Mouse (Mus musculus) spleen, adult 18-20 months (tissue): ENCODE data around the gene Tnfrsf13b.
"Not testable (repeated sequence)": the region's sequence is repeated elsewhere in the genome, so short reads cannot be mapped to it uniquely, and the experiment has no call there.

Experiments
- DNase-seq, 2 experiments: peaks; one replicate each; pipeline ENCODE4 v3.0.0; 2022; ENCODE audit warnings: mixed read lengths in 2 of 2

Tnfrsf13b gene

DNA sequence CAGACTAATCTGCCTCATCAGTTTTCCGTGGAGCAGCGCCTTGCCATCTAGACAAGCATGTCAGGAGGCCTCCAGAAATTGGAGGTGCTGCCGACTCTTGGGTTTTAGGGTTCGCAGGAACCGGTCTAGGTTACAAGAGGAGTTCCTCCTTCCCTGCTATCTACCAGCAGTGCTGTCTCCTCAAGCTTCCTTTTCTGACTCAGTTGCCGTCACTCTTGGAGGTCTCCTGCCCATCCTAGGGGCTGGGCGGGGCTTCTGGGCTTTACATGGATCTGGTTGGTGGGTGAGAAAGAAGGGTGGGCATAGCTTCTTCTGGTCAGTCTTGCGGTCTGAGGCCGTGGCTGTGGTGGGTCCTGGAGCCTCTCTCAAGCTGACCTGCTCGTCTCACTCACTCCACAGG, 2.8 kb downstream of the Tnfrsf13b start:
- no peak for DNase-seq

DNA sequence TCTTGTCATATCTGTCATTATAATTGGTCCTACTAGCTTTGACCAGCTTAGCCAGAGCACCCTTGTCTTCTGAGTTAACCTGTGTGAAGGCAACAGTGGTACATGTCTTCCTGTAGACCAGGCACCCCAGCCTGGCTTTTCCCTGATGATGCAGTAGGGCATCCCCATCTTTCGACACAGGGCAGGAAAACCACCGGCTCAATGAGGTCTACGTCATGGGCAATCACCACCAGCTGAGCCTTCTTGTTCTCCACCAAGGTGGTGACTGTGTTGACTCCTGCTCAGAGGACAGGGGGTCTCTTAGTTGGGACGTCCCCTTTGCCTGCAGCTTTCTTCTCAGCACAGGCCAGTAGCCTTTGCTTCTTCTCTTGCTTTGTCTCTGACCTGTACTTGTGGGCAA, 4.1 kb downstream of the Tnfrsf13b start:
- DNase-seq, result not testable (repeated sequence)

DNA sequence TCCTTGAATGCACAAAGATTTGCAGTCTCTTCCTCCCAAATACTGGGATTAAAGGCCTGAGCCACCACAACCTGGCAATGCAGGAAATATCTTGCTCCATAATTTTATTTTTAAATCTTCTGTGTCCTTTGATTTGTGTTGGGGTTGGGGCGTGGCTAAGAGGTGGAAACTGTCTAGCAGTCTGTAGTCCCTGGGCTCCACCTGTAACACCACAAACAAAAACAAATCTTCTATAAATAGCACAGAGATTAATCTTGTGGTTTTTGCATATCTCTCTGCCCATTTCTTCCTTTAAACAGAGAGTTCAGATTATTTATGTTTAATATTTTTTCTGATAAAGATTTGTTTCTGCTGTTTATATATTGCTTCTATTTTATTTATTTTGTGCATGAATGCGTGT, 6.4 kb downstream of the Tnfrsf13b start:
- DNase-seq, result no peak

DNA sequence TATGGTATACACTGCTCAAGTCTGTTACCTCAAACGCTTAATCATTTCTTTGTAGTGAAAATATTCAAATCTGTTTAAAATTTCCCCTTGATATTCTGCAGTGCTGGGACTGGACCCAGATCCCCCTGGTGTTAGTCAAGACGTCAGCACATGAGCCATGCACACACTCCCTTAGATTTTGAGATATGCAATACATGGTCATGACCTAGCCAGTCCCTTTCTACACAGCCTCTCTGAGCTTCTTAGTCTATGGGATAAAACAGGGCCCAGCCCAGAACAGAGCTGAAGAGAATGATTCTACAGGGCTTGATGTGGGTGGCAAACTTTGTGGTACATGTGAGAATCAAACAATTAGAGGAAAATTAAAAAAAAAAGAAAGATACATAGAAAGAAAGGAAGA, 15.1 kb downstream of the Tnfrsf13b start:
- DNase-seq, result no peak

DNA sequence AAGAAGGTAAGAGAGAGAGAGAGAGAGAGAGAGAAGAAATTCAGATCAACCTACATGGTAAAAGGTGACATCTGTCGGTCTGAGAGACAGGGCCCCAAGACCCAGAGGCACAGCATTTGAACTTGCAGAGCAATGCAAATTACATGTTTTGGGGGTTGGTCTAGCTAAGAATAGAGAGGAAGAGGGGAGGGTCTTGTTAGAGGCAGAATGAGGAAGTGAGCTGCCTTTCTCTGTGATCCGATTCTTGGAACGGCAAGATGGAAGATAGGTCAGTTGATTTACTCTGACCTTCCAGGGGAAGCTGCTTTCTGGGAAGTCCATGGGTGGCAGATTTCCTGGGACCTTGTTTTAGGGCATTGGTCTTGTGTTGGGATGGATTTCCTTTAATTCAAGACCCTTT, 15.7 kb downstream of the Tnfrsf13b start:
- DNase-seq, result peak; percentile 40 to 46

DNA sequence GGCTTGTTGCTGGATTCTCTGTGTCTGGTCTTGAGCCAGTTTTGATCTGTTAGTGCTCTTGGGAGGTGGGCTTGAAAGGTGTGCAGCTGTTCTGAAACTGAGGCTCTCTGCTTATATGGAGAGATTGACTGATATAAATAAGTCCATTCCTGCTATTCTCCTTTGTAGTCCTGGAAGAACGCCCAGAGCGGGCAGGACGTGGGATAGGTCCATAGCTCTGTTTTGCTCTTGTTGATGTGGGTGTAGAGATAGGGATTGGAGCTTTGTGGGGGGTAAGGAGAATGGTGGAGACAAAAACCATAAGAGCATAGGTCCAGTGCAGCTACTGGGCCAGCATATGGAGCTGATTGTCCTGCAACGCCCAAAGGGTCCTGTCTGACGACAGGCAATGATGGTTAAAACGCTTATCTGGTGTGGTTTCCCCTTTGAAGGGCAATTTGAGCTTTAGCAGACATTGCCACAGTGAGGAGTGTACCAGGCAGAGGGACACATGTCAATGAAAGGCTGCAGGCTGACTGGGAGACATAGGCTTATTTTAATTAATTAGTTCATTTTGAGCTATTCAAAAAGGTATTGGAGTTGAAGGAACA, 16.5 kb downstream of the Tnfrsf13b start:
- DNase-seq, result no peak

DNA sequence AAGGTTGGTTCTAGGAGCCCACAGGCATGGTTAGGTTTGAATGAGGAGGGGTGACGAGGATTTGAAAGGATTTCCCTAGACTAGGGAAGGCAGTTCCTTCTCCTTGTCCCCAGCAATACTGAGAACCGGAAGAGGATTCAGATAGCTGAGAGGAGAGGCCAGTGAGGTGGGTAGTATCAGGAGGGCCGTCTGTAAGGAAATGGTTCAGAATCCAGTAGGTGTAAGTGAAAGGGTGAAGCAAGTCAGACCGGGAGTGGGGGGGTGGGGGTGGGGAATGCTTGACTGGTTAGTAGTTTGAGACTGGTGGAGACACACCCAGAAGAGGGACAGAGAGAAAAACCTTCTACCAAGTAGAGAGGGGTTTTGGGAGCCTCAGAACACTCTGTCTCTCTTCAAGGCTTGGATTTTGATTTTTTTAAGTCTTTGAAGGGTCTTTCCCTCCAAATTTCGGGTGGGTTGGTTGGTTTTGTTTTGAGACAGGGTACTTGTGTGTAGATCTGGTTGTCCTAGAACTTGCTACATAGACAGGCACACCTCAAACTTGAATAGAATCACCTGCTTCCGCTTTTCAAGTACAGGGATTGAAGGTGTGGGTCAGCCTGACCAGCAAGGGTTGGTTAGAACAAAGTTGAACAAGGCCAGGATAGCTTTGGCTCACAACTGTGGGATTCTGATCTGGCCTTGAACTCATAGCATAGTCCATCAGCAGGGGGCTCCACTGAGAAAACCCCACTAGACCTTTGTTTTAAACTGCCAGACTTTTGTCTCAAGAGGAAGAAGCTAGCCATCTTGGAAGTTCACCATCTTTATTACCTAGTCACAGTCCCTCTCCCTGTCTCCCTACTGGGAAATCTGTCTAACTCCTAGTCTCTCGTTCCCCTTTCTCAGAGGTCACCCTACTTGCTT, 17.3 kb downstream of the Tnfrsf13b start:
- DNase-seq, result peak in 1 of 2 experiments; percentile 61

DNA sequence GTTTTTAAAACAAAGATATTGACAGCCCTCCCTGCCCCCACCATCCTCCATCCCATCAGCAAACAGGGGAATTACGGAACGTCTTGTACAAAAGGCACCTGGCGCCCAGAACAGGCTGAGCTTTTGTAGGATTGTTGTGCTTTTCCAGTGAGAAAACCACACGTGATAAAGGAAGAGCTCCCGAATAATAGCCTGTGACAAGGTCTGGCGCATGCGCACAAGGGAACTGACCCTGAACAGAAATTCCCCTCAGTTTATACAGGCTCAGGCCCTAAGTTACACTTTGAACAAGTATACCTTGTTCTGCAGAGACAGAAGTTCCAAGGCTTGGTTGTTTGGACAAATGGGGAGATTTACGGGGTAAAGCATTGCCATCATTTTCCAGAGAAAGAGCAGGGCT, 19.0 kb downstream of the Tnfrsf13b start:
- no peak for DNase-seq

DNA sequence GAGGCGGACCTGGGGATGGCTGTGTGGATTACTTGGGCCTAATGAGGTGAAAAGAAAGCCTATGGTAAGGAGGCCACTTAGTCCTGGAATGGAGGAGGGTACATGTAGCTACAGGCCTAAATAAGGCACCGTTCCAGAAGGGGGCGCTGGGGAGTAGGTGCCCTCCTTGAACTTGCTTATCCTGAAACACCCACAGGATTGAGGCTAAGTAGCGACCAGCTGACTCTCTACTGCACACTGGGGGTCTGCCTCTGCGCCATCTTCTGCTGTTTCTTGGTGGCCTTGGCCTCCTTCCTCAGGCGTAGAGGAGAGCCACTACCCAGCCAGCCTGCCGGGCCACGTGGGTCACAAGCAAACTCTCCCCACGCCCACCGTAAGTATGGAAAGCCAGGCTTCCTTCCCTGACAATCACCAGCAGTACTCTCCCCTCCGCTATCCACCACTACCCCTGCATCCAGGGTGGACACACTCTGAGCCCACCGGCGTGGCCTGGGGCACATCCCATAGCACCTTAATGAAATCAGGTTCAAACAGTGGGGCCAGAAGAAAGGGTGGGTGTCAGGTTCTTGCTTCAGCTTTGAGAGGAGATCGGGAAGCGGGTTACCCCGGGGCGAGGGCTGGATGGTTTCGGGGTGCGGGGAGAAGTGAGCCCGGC, 20.2 kb downstream of the Tnfrsf13b start:
- DNase-seq, result peak in 1 of 2 experiments; percentile 50

DNA sequence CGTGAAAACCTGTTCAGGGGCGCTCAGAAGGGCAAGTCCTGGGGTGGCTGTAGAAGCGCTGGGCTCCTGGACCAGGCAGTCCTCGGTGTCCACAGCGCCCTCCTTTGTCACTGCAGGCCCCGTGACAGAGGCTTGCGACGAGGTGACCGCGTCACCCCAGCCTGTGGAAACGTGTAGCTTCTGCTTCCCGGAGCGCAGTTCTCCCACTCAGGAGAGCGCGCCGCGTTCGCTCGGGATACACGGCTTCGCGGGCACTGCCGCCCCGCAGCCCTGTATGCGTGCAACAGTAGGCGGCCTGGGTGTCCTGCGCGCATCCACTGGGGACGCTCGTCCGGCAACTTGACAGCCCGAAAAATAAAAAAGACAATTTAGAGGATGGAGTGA, 20.7 kb downstream of the Tnfrsf13b start:
- no peak for DNase-seq

DNA sequence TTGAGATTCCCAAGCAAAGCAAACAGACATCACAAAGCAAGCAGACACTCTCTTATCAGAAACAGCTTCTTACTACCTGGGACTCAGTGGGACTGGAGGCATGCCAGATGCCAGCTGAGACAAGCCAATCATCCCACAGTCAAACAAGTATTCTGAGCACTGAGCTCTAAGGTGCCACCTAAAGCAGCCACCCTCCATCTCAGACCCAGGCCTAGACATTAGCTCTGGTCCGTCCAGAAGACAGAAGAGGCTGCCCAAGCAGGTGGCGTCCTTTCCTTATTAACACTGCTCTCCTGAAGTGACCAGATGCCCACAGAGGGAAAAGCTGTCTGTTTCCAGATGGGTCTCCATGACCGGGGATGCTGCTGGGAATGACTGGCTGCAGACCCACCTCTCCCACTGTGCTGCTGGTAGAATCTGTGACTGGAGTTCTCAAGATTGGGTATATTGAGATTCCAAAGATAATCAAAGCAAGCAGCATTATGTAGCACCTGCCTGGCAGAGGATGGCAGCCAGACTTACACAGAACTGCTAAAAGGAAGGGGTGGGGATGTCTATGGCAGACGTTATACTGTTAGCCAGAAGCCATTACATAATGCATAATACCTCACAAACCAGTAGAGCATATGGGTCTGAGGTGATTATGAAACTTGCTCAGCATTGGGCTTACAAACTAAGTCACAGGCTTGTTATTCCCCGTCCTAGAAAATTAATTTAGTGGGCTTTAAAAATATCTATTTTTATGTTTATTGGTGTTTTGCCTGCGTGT, 23.9 kb downstream of the Tnfrsf13b start:
- no peak for DNase-seq

DNA sequence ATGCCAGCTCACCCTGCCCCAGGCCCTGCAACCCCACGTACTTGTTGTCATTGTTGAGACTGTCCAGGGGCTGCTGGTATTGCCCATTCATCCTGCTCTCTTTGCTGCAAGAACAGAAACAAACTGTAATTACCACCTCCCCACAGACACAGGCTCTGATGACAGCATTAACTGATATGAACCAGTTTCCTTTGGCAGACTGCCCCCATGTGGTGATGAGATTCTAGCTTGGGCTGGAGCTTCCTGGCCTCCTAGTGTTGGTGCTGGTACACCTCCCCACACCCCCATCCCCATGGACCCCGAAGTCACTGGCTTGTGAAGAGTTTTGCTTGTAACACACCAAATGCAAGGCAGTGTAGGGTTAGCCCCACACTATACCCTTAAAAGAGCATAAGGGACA, 29.2 kb downstream of the Tnfrsf13b start:
- peak; percentile 45 to 72 for DNase-seq

DNA sequence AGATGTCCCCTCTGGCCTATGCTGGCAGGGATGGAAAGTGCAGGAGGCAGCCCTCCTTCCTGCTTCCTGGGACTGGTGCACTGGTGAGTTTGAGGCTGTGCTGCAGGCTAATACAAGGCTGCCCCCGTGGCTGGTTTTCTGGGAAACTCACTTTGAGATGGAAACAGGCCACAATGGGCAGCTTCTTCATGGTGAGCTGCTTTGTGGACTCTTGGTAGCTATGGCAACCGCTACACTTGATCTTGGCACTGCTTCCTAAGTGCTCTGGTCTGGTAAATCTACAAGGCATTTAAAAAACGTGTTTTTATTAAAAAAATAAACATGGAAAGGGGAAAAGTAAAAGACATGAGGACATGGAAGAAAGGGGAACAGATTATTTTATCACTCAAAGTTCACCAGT, 31.6 kb downstream of the Tnfrsf13b start:
- no peak for DNase-seq

DNA sequence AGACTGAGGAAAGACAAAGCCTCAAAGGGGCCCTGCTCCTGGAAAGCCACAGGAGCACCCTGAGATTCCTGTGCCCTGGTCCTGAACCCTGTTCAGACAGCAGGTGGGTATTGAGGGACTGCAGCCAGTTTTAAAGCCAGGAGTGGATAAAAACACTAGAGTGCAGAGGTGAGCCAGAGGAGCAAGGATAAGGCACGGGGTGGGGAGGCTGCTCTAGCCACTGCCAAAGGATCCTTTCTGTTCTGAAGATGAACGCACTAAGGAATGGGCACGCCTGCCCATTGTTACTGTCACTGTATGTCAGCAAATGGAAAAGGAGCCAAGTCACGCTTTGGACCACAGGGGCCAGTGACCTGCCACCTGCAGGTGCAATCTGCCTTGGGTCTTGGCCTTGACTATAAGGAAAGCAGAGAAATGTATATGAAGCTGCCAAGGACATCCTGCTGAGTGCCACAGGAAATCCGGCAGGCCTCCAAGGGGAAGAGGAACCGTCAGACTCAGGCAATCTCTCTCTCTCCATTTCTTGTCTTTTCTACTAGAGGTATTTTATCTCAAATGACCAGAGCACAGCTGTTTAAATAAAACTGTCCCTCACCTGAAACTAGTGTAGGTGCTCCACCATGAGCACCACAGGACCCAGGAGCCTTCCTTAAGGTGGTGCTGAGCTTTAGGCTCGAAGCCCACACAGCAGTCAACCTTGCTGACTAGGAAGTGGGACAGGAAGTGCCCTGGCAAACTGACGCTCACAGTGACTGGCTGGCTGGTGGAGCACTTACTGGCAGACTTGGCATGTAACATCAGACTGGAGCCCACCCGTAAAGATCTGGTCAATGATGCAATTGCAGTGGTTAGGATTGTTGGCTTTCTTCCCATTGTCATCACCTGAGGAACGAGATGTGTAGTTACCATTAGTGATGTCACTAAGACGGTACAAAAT, 33.5 kb downstream of the Tnfrsf13b start:
- no peak for DNase-seq

DNA sequence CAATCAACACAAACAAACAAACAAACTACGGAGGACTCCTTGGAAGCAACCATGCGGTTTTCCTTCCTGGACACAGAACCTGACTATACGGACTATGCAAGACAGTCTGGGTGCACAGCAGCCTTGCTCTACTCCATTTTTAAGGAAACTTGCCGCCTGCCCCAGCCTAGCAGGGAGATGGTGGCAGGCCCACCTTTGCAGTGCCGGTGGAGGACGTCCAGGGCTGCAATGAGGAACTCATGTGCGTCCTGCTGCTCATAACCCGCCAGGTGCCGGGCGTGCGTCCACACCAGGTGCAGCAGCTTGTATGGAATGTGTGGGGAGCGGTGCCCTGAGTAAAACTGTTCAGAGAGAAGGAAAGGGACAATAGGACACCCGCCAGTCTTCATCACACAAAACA, 34.6 kb downstream of the Tnfrsf13b start:
- no peak for DNase-seq

DNA sequence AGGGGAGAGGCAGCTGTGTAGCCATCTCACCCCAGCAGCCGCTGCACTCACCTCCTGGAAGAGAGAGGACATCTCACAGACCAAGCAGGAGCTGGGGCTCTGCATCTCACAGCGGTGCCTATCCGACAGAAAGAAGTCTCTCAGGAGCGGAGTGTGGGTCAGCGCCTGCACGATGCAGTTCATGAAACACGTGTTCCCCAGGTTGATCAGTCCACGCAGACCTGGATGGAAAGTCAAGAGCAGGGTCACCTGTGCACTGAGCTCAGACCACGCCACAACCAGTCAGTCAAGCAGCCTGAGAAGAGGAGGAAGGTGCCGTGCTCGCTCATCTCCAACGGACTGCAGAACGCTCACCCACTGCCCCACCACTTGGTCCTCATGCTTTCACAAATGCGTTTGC, 36.2 kb downstream of the Tnfrsf13b start:
- DNase-seq, result no peak

DNA sequence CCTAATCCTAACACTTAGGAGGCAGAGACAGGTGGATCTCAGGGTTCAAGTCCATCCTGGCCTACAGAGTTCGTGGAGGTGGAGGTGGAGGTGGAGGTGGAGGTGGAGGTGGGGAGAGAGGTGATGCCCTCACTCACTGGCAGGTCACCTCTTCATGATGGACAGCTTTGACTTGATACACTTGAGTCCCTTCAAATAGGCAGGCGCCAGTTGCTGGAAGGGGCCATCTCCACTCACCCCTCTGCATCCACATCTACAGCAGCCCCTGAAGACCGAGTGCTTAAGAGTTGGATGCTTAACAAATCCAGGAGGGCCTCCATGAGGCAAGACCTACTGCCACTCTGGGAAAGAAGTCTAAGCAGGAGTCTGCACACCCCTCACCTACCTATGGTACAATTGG, 36.8 kb downstream of the Tnfrsf13b start:
- no peak for DNase-seq

DNA sequence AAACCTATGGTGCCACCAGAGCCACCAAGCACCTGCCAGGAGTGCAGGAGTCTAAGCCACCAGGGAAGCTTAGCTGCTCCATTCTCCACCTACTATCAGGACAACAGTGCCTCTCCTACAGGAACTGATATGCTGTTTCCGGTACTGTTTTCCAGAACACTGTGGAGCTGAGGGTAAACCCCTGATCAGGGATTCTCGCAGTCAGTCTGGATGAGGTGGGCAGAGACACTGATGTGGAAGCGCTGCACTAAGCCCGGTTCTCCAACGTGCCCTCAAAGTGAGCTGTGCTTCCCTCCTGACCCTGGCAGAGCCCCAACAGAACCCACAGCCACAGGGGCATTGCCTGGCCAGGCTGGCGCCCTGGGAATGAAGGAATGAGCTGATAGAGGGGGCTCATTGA, 37.8 kb downstream of the Tnfrsf13b start:
- DNase-seq, result no peak

DNA sequence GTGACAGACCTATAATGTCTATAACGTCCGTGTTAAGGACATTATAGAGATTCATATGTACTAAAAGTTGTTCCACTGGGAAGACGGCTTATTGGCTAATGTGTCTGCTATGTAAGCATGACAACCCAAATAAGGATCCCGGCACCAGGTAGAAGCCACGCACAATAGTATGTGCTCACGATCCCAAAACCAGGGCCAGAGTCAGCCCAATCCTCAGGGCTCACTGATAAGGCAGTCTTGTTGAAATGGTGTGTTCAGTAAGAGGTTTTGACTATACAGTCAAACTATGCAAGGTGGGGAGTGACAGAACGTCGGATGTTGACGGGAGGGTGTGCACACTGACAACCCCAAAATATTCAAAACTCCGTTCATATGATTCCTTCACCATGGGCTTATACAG, 38.3 kb downstream of the Tnfrsf13b start:
- no peak for DNase-seq

DNA sequence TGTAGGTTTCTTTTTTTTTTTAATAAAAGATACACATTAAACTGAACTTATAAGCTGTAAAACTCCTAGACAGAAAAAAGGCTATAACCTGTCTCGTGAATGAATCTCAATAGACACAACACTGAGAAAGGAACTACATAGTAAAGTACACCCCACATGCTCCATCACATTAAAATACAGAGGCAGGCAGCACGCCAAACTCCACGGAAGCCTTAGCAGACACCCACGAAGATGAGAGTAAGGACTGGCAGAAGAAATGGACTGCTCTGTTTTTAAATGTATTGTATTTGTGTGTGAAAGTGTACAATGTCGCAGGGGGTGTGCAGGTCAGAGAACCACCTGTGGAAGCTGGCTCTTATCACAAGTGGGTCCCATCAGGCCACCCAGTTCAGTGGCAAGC, 43.6 kb downstream of the Tnfrsf13b start:
- no peak for DNase-seq

DNA sequence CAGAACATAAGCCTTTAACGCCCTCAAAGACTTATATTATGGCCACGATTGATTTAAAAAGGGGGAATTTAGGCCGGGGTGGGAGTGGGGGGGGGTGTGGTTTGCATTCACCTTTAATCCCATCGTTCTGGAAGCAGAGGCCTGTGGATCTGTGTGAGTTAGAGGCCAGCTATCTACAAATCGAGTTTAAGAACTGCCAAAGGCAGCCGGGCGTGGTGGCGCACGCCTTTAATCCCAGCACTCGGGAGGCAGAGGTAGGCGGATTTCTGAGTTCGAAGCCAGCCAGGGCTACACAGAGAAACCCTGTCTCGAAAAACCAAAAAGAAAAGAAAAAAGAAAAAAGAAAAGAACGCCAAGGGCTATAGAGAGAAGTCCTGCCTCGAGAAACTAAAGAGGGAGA, 46.9 kb downstream of the Tnfrsf13b start:
- not testable (repeated sequence) for DNase-seq

DNA sequence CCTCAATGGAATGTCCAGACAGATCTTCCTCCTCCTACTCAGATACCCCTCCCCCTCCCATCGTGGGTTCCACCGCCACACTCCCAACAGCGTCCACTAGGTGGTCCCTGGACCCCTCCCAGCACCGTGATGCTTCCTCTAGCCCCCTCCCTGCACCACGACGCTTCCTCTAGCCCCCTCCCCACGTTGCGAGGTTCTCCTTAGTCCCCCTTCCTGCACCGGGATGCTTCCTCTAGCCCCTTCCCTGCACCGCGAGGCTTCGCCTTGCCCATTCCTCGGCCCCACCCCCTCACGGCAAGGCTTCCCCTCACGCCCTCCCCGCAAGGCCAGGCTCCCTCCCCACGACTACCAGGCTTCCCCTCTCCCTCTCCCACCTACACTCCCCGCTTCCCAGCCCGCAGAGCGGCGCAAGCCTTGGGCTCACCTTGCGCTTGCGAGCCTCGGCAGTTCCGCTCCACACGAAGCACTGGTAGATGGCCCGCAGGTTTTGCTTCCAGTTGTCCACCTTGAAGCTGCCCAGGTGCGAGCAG, 47.8 kb downstream of the Tnfrsf13b start:
- DNase-seq, result no peak
